Mouse (Mus musculus) lung, postnatal 4 days (tissue): ENCODE data around the gene Pik3c2b.

ENCODE experiments used
- DNase-seq, 2 experiments: peaks; one replicate each; pipeline ENCODE4 v3.0.0; 2021

Gene Pik3c2b

DNA sequence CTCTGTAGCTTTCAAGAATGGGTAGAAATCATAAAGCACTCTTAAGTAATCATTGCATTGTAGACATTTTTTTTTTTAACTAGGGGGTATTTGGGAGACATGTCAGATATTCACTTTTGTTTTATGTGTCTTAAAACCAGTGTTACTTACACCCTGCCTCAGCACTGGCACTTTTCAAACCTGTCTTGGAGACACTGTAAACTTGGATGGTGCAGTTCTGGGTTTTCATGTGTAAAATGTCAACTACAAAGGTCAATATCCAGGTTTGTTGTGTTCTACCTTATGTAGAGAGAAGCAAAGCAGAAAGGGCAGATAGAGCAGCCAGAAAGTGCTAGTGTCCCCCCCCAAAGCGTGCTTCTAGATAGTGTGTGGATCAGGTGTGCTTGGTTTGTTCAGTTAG is 92.9 kb downstream of the Pik3c2b start:
- no peak for DNase-seq

DNA sequence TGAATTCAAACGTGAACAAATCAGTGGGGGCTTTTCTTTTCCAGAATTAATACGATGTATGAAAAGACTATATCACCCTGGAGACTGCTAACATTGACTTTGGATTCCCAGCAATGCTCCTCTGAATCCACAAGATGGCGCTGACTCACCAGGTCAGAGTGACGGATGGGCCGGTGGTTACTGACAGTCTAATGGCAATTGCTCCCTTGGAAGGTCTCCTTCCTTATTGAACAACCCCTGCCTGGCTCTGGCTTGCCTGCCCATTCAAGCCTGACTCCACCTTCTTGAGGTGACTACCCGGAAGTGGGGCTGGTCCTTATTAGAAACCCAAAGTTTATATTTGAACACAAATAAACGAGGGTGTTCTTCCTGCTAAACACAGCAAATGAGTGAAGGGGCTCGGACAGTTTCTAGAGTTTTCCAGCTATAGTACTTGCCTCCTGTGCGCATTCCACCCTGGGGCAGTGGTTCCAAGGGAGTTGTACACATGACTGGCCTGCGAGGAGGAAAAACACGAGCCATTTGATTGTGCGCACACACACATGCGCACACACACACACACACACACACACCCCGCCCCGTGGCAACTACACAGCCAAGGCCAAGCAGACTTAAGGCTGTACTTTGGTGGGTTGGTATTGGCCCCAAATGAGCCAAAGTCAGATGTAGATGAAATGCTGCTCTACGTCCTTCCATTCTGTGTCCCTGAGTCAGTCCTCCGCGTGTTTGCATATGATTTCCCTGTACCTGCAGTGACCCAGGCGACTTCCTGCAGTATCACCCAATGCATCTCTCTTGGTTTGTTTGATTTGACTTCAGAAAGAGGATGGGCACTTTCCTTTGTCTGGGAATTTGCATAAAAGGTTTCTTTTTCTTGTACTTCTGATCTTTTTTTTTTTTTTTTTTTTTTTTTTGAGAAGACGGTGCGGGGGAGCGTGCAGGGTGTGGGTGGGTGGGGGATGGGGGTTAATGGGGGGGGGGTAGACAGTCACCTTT is 100.8 kb downstream of the Pik3c2b start:
- peak; percentile 45 to 71 for DNase-seq

DNA sequence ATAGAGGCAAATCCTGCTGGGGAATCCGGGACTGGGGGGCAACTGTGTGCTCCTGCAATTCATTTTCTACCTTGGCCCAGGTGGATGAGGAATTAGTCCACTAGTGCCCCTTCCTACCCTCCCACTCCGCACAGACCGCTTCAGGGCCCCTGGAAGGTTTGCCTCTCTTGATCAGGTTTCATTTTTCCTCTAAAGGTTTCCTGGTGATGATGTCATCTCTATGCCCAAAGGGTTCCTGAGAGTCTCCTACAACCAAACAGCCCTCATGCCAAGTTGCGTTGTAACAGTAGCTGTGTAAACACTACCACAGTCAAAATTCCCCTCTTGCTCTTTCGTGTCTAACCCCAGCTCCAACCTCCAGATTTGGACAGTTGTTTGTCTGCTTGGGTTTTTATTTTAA is 101.9 kb downstream of the Pik3c2b start:
- no peak for DNase-seq

DNA sequence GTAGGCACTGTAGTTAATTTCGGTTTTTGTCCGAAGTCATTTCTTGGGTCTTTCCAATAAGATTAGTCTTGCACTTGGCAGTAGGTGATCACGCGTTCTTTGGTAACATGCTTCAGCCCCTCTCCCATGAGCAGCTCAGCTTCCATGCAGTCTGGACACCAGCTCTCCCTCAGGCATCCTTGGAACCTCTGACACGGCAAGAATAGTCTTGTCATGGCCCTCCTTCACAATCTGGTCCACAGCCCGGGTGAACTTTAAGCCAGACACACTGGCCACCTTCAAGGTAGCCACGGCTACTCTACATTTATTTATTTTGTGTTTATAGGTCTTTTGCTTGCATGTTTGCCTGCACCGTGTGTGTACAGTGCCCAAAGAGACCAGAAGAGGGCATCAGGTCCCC is 102.7 kb downstream of the Pik3c2b start:
- no peak for DNase-seq

DNA sequence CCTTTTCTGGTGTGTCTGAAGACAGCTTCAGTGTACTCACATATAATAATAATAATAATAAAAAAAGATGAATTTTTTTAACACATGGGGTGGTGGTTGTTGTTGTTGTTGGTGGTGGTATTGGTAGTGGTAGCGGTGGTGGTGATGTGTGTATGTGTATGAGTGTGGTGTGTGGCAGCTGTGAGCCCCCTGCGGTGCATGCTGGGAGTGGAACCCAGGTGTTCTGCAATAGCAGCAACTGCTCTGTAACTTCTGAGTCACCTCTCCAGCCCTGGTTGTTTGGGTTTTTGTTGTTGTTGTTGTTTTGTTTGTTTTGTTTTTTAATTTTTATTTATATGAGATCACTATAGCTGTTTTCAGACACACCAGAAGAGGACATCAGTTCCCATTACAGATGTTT is 105.1 kb downstream of the Pik3c2b start:
- DNase-seq = no peak

DNA sequence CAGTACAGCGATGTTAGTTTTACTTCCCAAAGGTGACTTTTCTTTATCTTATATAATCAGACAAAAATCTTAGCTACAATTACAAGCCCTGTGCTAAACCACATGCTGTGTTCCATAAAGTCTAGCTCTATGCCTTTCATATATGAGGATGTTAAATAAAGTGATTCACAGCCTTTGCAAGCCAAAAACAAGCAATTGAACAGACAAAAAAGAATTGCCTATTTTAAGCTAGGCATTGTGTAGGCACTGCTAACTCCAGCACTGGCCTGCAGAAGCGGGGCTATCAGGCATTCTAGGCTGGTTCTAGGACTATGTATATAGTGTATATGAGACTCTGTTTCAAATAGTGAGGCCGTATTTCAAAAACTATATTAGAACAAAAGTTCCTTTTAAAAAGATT is 106.7 kb downstream of the Pik3c2b start:
- no peak for DNase-seq

DNA sequence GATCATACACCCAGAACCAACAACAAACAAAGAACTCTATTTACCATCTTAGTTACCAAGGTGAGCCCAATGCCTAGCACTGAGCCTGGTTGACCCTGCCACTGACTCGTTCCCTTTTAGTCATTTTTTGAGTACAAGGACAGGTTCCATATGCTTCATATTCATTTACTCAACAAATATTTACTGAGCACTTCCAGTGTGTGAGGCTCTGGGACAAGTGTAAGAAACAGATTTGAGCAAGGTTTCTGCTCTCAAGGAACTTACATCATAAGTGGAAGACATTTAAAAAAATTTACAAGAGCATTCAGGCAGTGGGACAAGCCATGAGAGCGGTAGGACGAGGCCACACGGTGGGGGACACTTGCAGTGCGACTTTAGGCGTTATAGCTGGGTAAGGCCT is 109.8 kb downstream of the Pik3c2b start:
- DNase-seq = peak in 1 of 2 experiments; percentile 9
